Mouse (Mus musculus) brain, embryonic 14.5 days (tissue): ENCODE results near the gene Vps52. TPM values are rescaled to one million over a fixed set of nuclear protein-coding genes. Genes with fewer than 3 reads are reported as not detected.
"Not testable (repeated sequence)": the region's sequence is repeated elsewhere in the genome, so short reads cannot be mapped to it uniquely, and the experiment has no call there.

Source experiments
- DNase-seq: peaks from one replicate; pipeline ENCODE4 v3.0.0-alpha.2; 2011; ENCODE audit warnings: low read depth
- CTCF ChIP-seq: fragments of 200-500 bp; IDR thresholded peaks from 2 replicates; pipeline ENCODE4 v1.5.1; 2012; ENCODE audit warnings: inconsistent platforms, mild to moderate bottlenecking, moderate library complexity, borderline replicate concordance; ENCODE audit not compliant: insufficient read depth, insufficient read length; ENCODE audit errors: extremely low read depth
- POLR2A ChIP-seq: fragments of 200-500 bp; IDR thresholded peaks from 2 replicates; pipeline ENCODE4 v1.6.1; 2012; ENCODE audit warnings: mild to moderate bottlenecking, inconsistent platforms, borderline replicate concordance; ENCODE audit not compliant: poor library complexity, insufficient read depth, insufficient read length, severe bottlenecking; ENCODE audit errors: extremely low read depth
- polyA plus RNA-seq: library from polyadenylated mRNA; depleted of rRNA; stranded (reverse); fragments of >200 nt; gene quantifications from 2 replicates; pipeline ENCODE4 v1.2.3, GENCODE M21; 2012

Vps52 gene
- polyA plus RNA-seq, 1 experiment, result 72.8 TPM

GRCm38 (mm10) chr17:33980181-33981035, 24.8 kb downstream of the Vps52 start:
- TF ChIP-seq CTCF (no peak), POLR2A (no peak)
- DNase-seq, result peak; percentile 7

GRCm38 (mm10) chr17:33981192-33981909, 25.7 kb downstream of the Vps52 start:
- peak; percentile 53 for TF ChIP-seq CTCF
- TF ChIP-seq POLR2A, result peak; percentile 56; the same call in 1 of the 2 replicates
- DNase-seq, result peak; percentile 99

GRCm38 (mm10) chr17:33982136-33982535, 26.5 kb downstream of the Vps52 start:
- peak; percentile 55 for TF ChIP-seq CTCF
- peak; percentile 51 for DNase-seq

GRCm38 (mm10) chr17:33991788-33992664, 36.4 kb downstream of the Vps52 start:
- peak; percentile 90 for DNase-seq
- TF ChIP-seq CTCF (peak; percentile 75; the same call in 1 of the 2 replicates), POLR2A (no peak)

GRCm38 (mm10) chr17:33994959-33995358, 39.3 kb downstream of the Vps52 start:
- no peak for TF ChIP-seq CTCF
- TF ChIP-seq POLR2A, result no peak
- no peak for DNase-seq

- no peak for DNase-seq
- TF ChIP-seq CTCF (no peak), POLR2A (no peak)
Measured at GRCm38 (mm10) chr17:33995651-33996050, 40.0 kb downstream of the Vps52 start.

- DNase-seq, result not testable (repeated sequence)
Measured at GRCm38 (mm10) chr17:33997025-33997424, 41.4 kb downstream of the Vps52 start.

GRCm38 (mm10) chr17:33998697-33999096, 43.1 kb downstream of the Vps52 start:
- DNase-seq, result not testable (repeated sequence)

- peak; percentile 5 for DNase-seq
- no peak for TF ChIP-seq CTCF
Measured at GRCm38 (mm10) chr17:33999341-34000149, 43.9 kb downstream of the Vps52 start.

- TF ChIP-seq CTCF, result no peak; the same call in 1 of the 2 replicates
- 0 out of 2 replicates have a peak, but pooled peaks have one; percentile 15 for TF ChIP-seq POLR2A
- peak; percentile 62 for DNase-seq
Measured at GRCm38 (mm10) chr17:34000150-34000537, 44.5 kb downstream of the Vps52 start, which contains the start of gene H2-K1. Gene H2-K1, minus strand, starts transcription at chr17:34000347.

- DNase-seq, result not testable (repeated sequence)
Measured at GRCm38 (mm10) chr17:34000796-34001195, 45.2 kb downstream of the Vps52 start.
